Mouse (Mus musculus) right cerebral cortex, adult 2 months (tissue): Measurements from ENCODE around the gene Reps1.
"Not testable (repeated sequence)": the region's sequence is repeated elsewhere in the genome, so short reads cannot be mapped to it uniquely, and the experiment has no call there.

ENCODE experiments used
- DNase-seq, 2 experiments: peaks; one replicate each; pipeline ENCODE4 v3.0.0; 2021 to 2022; ENCODE audit warnings: low spot score in 2 of 2

The Reps1 gene

DNA sequence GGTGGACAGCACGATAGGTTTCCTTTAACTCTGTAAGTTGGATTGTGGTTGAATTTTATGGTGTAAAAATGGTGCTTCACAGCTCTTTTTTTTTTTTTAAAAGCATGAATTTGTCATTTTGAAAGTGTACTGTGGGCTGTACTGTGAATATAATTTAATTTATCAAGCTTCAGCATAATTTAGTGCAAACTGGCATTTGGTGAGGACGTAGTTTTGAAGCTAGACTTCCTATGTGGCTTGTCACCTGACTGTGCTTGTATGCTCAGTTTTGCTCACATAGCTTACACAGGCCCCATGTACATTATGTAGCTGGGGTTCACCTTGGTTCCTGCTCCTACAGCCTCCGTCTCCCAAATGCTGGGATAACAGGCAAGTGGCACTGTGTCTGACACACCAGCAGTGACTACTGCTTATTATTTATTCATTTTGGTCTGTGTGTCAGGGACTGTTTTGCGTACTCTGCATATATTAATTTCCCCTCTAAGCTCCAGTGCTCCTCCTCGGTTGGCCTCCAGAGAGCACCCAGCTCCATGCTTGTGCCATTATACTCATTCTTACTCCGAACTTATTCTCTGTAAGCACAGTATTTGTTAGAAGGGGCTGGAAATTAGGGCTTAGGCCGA, 9.1 kb downstream of the Reps1 start:
- no peak for DNase-seq

GRCm38 (mm10) chr10:18066031-18066439, 10.4 kb downstream of the Reps1 start:
- no peak for DNase-seq

DNA sequence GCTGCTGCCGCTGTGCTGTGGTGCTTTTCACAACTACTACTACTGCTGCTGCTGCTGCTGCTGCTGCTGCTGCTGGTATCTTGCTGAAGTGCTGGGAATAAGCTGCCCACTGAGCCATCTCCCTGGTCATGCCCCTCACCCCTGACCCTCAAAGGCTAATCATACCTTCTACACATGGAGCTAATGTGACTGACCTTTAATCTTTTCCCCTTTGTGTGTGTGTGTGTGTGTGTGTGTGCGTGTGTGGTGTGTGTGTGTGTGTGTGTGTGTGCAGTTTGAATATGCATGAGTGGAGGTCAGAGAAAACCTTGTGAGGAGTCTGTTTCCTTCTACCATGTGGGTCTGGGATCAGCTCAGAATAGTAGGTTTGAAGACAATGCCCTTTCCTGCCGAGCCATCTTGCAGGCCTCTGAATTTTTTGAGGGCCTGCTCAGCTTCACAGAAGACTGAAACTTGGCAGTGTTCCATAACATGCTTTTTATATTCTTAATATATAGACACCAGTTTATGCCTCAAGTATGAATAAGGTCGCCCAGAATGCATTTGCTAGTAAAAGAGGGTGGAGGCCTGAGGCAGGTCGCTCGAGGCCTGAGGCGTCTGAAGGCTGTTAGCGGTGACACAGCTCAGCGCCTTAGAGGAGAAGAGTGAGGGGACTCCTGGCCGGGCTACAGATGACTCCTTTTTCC, 12.2 kb downstream of the Reps1 start:
- DNase-seq = no peak

DNA sequence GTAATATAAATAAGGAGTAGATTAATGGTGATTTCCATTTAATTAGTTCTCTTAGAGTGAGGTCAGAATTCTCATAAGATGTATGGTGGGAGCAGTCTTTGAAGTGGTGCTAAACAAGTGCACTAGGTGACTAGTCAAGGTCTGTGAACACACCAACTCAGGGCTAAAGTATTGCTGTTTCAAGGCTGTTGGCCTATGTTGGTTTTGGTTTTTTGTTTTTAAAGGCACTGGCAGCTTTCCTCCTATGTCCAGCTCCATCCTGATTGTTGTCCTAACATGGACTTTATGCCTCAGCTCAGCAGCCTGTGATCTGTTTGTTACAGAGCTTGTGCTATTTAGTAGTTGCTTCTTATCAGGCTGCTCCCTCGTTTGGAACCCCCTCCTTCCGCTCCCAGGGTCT, 13.2 kb downstream of the Reps1 start:
- no peak for DNase-seq

DNA sequence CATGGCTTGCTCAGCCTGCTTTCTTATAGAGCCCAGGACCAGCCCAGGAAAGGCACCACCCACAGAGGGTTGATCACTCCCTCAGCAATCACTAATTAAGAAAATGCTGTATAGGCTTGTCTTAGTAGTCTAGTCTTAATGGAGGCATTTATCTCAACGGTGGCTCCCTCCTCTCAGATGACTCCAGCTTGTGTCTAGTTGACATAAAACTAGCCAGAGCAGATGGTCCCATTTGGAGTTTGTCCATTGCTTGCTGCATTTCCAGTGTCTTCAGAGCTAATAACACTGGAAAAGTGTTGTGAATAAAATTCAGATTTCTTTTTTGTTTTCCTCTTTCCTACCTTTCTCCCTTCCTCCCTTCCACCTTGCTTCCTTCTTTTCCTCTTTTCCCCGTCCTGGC, 13.9 kb downstream of the Reps1 start:
- DNase-seq = no peak

- peak; percentile 64 to 68 for DNase-seq
Measured at GRCm38 (mm10) chr10:18070144-18070543, 14.5 kb downstream of the Reps1 start.

DNA sequence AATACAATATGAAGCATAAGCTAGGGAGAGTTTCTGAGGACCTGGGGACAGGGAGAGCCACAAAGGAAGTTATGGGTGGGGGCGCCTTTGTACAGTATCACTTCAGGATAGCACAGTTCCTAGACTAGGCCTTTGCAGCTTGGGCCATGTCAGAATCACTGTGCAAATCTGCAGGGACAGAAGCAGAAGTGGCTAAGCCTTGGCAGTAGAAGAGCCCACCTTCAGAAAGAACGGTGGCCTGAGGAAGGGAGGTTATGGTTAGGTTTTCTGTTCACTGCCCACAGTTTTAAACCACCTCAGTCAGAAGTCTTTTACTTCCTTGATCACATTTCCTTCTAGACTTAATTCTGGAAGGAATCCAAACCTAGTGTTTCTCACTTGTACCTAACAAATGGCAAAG, 15.0 kb downstream of the Reps1 start:
- DNase-seq = no peak

DNA sequence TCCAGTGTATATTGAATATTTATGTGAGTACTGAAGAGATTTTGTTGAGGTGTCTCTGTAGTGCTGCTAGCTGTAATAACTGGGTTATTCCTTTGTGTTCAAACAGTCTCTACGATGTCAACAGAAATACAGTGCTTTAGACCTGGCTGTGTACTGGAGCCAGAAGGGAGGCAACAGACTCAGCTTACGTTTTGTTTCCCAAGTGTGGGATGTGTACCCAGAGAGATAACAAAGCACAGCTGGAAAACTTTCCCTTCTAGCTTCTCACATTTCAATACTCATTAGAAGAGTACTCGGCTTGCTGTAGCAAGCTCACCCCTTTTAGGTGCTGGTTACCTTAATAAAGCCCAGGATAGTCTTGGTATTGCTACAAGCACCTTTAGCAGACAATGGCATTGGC, 17.2 kb downstream of the Reps1 start:
- DNase-seq = no peak

- no peak for DNase-seq
Measured at GRCm38 (mm10) chr10:18074383-18075075, 18.9 kb downstream of the Reps1 start.

GRCm38 (mm10) chr10:18075845-18076244, 20.2 kb downstream of the Reps1 start:
- DNase-seq = no peak

- DNase-seq = no peak
Measured at GRCm38 (mm10) chr10:18081536-18081935, 25.9 kb downstream of the Reps1 start.

DNA sequence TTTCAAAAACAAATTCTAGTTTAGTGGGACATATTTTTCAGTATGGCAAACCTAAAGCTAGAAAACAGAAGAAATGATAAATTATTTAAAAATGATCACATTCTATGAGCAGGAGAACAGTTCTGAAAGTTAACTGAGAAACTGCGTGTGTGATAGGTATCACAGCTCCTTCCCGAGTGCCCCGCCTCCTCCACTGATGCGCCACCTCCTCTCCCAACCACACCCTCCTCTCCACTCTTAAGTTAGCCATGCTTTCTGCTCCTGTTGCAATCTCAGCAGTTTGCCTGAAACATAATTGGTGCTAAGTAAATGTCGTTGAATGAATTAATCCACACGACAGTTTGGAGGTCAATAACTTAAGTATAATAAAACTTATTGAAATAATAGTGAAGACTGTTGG, 27.1 kb downstream of the Reps1 start:
- no peak for DNase-seq

DNA sequence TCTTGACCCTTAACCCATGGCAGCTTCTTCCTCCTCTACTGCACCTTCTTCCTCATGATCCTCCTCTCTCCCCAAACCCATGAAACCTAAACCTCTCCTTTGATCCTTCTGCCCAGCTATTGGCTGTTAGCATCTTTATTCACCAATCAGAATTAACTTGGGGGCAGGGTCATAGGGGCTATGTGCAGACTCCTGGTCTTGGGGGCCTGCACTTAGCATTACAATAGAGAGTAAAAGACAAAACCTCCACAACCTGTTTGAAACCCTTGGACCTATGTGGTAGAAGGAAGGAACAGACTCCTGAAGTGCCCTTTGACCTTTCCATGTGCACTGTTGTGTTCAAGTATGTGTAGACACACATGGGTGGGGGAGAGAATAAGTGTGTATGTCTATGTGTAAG, 35.0 kb downstream of the Reps1 start:
- no peak for DNase-seq

DNA sequence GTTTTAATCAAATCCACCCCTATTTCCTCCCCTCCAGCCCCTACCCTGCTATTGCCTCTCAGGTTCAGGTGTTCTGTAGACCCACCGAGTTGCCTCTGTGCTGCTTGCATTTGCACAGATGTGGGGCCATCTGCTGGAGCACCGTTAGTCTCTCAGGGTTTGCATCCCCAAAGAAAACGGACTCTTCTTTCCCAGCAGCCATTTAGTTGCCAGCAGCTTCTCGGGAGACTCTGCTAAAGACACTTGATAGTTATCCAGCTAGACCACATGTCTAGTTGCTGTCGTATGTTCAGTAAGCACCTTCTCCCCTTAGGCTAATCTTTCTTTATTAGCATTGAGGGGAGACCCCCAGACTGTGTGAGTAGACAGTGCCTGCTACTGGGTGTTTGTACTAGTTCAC, 46.5 kb downstream of the Reps1 start:
- no peak for DNase-seq

- no peak for DNase-seq
Measured at GRCm38 (mm10) chr10:18107471-18107870, 51.8 kb downstream of the Reps1 start.

DNA sequence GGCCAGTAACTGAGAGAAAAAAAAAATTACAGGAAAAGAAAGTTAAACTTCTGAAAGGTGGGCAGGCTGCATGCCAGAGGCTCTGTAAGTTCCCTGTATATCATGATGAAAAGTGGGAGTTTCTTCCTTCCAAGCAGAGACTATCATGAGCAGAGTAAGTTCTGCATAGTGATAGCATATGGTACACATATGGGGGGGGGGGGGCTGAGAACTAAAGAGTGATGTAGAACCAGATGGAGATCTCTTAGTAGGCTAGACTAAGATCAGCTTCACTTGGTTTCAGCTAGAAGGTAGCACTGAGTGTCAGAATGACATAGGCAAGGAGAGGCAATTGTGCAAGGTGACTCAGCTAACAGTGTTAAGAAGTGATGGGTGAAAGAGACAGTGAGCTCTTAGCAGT, 55.3 kb downstream of the Reps1 start:
- no peak for DNase-seq

- DNase-seq = no peak
Measured at GRCm38 (mm10) chr10:18113473-18114093, 57.9 kb downstream of the Reps1 start.

DNA sequence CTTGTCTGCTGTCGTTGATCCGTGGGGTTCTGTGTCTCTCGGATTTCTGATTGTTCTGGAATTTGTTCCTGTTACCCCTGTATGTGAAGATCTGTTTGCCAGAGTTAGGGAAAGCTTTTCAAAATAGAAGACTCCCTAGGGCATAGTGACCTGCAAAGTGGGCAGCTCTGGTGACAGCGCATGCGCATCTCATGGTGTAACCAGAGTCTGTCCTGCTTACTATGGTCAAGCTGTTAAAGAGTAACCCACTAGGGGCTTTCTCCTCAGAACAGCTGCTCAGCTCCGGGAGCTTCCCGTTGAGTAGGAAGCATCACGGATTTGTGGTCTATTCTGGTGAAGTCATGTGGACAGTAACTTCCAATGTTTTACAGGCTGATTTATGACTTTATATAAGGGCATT, 62.7 kb downstream of the Reps1 start:
- DNase-seq = no peak

GRCm38 (mm10) chr10:18130276-18130675, 74.6 kb downstream of the Reps1 start:
- DNase-seq = no peak

- DNase-seq = no peak
Measured at GRCm38 (mm10) chr10:18131666-18132650, 76.3 kb downstream of the Reps1 start.

DNA sequence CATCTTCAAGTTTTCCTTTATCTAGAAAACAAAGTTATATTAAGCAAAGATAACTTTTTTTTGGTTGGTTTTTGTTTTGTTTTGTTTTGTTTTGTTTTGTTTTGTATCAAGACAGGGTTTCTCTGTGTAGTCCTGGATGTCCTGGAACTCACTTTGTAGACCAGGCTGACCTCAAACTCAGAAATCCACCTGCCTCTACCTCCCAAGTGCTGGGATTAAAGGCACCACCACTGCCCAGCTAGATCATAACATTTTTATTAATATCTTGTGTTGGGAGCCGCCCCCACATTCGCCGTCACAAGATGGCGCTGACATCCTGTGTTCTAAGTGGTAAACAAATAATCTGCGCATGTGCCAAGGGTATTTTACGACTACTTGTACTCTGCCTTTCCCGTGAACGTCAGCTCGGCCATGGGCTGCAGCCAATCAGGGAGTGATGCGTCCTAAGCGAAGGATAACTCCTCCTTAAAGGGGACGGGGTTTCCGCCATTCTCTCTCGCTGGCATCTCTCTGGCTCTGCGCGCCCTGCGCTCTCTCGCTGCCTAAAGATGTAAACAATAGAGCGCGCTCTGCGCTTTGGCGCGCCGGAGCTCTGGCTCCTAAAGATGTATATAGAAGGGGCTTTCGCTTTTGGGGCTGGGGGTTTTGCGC, 83.3 kb downstream of the Reps1 start:
- not testable (repeated sequence) for DNase-seq
